Mouse (Mus musculus): ENCODE results near the gene Scarb1. TPM values are rescaled to one million over a fixed set of nuclear protein-coding genes. Genes with fewer than 3 reads are reported as not detected.

Gene Scarb1
- polyA plus RNA-seq, 1 experiment from 2014 or later, result 74.3 TPM

- peaks cover 22% of the 10 kb centered on the region for H3K36me3 ChIP-seq
- 47% methylated on average over 6 of the region's 6 CpGs for WGBS
- peaks cover 14% of the 10 kb centered on the region for H3K4me1 ChIP-seq (replicated peaks)
- no peak overlapping the region for H3K4me3 ChIP-seq
- no peaks in the 10 kb centered on the region for H3K27me3 ChIP-seq (replicated peaks)
- H3K9ac ChIP-seq, result no peak overlapping the region
- H3K4me2 ChIP-seq, result no peak overlapping the region
- peak; percentile 64; the same call in 1 of the 2 replicates for ATAC-seq (ENCODE audit: insufficient number of reproducible peaks, low FRiP score)
- peak overlapping the region; percentile 51 for H3K27ac ChIP-seq (ENCODE audit: poor library complexity, severe bottlenecking)
- H3K9me3 ChIP-seq (replicated peaks), result no peaks in the 10 kb centered on the region
Measured at GRCm38 (mm10) chr5:125382673-125383558, 42.0 kb upstream of the Scarb1 start.

GRCm38 (mm10) chr5:125381954-125382672 lies 41.2 kb upstream of the Scarb1 start:
- 72% methylated on average over 5 of the region's 5 CpGs for WGBS
- Histone ChIP-seq H3K27me3 (replicated peaks) (no peaks in the 10 kb centered on the region), H3K4me2 (no peak overlapping the region), H3K4me3 (no peak overlapping the region), H3K27ac (ENCODE audit: poor library complexity, severe bottlenecking) (no peak overlapping the region), H3K36me3 (peaks cover 22% of the 10 kb centered on the region), H3K9ac (no peak overlapping the region), H3K9me3 (replicated peaks) (no peaks in the 10 kb centered on the region), H3K4me1 (replicated peaks) (peaks cover 14% of the 10 kb centered on the region)
- ATAC-seq (ENCODE audit: insufficient number of reproducible peaks, low FRiP score), result no peak

- no peak for ATAC-seq (ENCODE audit: insufficient number of reproducible peaks, low FRiP score)
- H3K36me3 ChIP-seq, result 0 out of 2 replicates have a peak, but pooled peaks cover 4% of the 10 kb centered on the region
- peaks cover 6% of the 10 kb centered on the region; the same call in 1 of the 2 replicates for H3K9me3 ChIP-seq (replicated peaks)
- no peaks in the 10 kb centered on the region for H3K4me1 ChIP-seq (replicated peaks)
- no peak overlapping the region for H3K27ac ChIP-seq (ENCODE audit: poor library complexity, severe bottlenecking)
- WGBS, result 78% methylated on average over 5 of the region's 5 CpGs
- H3K4me3 ChIP-seq, result no peak overlapping the region
- H3K9ac ChIP-seq, result no peak overlapping the region
- H3K27me3 ChIP-seq (replicated peaks), result no peaks in the 10 kb centered on the region
- no peak overlapping the region for H3K4me2 ChIP-seq
Measured at GRCm38 (mm10) chr5:125378919-125379318, 38.0 kb upstream of the Scarb1 start.

GRCm38 (mm10) chr5:125377214-125377613 lies 36.3 kb upstream of the Scarb1 start:
- WGBS, result 62% methylated on average over 7 of the region's 7 CpGs
- Histone ChIP-seq H3K4me3 (no peak overlapping the region), H3K4me1 (replicated peaks) (no peaks in the 10 kb centered on the region), H3K9ac (no peak overlapping the region), H3K9me3 (replicated peaks) (peaks cover 8% of the 10 kb centered on the region; the same call in 1 of the 2 replicates), H3K4me2 (no peak overlapping the region), H3K27ac (ENCODE audit: poor library complexity, severe bottlenecking) (no peak overlapping the region), H3K27me3 (replicated peaks) (no peaks in the 10 kb centered on the region), H3K36me3 (no peaks in the 10 kb centered on the region)
- no peak for ATAC-seq (ENCODE audit: insufficient number of reproducible peaks, low FRiP score)

GRCm38 (mm10) chr5:125375871-125376270 lies 35.0 kb upstream of the Scarb1 start:
- no peak for ATAC-seq (ENCODE audit: insufficient number of reproducible peaks, low FRiP score)
- no peaks in the 10 kb centered on the region for H3K27me3 ChIP-seq (replicated peaks)
- peaks cover 11% of the 10 kb centered on the region; the same call in 1 of the 2 replicates for H3K9me3 ChIP-seq (replicated peaks)
- 81% methylated on average over 2 of the region's 2 CpGs for WGBS
- no peak overlapping the region for H3K9ac ChIP-seq
- no peak overlapping the region for H3K4me2 ChIP-seq
- H3K27ac ChIP-seq (ENCODE audit: poor library complexity, severe bottlenecking), result no peak overlapping the region
- no peaks in the 10 kb centered on the region for H3K36me3 ChIP-seq
- no peaks in the 10 kb centered on the region for H3K4me1 ChIP-seq (replicated peaks)
- H3K4me3 ChIP-seq, result no peak overlapping the region

GRCm38 (mm10) chr5:125372027-125372426 lies 31.1 kb upstream of the Scarb1 start:
- H3K27me3 ChIP-seq (replicated peaks), result no peaks in the 10 kb centered on the region
- H3K4me2 ChIP-seq, result no peak overlapping the region
- 56% methylated on average over 4 of the region's 4 CpGs for WGBS
- no peak overlapping the region for H3K27ac ChIP-seq (ENCODE audit: poor library complexity, severe bottlenecking)
- H3K4me1 ChIP-seq (replicated peaks), result no peaks in the 10 kb centered on the region
- no peaks in the 10 kb centered on the region for H3K36me3 ChIP-seq
- H3K9me3 ChIP-seq (replicated peaks), result peaks cover 11% of the 10 kb centered on the region; the same call in 1 of the 2 replicates
- no peak overlapping the region for H3K4me3 ChIP-seq
- no peak for ATAC-seq (ENCODE audit: insufficient number of reproducible peaks, low FRiP score)
- no peak overlapping the region for H3K9ac ChIP-seq

- H3K9ac ChIP-seq, result no peak overlapping the region
- H3K27me3 ChIP-seq (replicated peaks), result no peaks in the 10 kb centered on the region
- no peak overlapping the region for H3K4me2 ChIP-seq
- H3K9me3 ChIP-seq (replicated peaks), result peaks cover 11% of the 10 kb centered on the region
- H3K36me3 ChIP-seq, result no peaks in the 10 kb centered on the region
- H3K4me1 ChIP-seq (replicated peaks), result no peaks in the 10 kb centered on the region
- no peak for ATAC-seq (ENCODE audit: insufficient number of reproducible peaks, low FRiP score)
- 63% methylated on average over 7 of the region's 7 CpGs for WGBS
- no peak overlapping the region for H3K4me3 ChIP-seq
- H3K27ac ChIP-seq (ENCODE audit: poor library complexity, severe bottlenecking), result no peak overlapping the region
Measured at GRCm38 (mm10) chr5:125370950-125371693, 30.2 kb upstream of the Scarb1 start.

- 2% methylated on average over 4 of the region's 4 CpGs for WGBS
- H3K27ac ChIP-seq (ENCODE audit: poor library complexity, severe bottlenecking), result no peak overlapping the region
- H3K4me2 ChIP-seq, result no peak overlapping the region
- H3K9ac ChIP-seq, result no peak overlapping the region
- H3K4me3 ChIP-seq, result no peak overlapping the region
- peaks cover 7% of the 10 kb centered on the region for H3K9me3 ChIP-seq (replicated peaks)
- no peak for ATAC-seq (ENCODE audit: insufficient number of reproducible peaks, low FRiP score)
- H3K4me1 ChIP-seq (replicated peaks), result no peaks in the 10 kb centered on the region
- no peaks in the 10 kb centered on the region for H3K27me3 ChIP-seq (replicated peaks)
- H3K36me3 ChIP-seq, result no peaks in the 10 kb centered on the region
Measured at GRCm38 (mm10) chr5:125368568-125368967, 27.7 kb upstream of the Scarb1 start.

- Histone ChIP-seq H3K4me2 (no peak overlapping the region), H3K36me3 (no peaks in the 10 kb centered on the region), H3K4me3 (no peak overlapping the region), H3K9me3 (replicated peaks) (peaks cover 6% of the 10 kb centered on the region), H3K9ac (no peak overlapping the region), H3K4me1 (replicated peaks) (no peaks in the 10 kb centered on the region), H3K27me3 (replicated peaks) (no peaks in the 10 kb centered on the region), H3K27ac (ENCODE audit: poor library complexity, severe bottlenecking) (no peak overlapping the region)
- no peak for ATAC-seq (ENCODE audit: insufficient number of reproducible peaks, low FRiP score)
- 73% methylated on average over 5 of the region's 5 CpGs for WGBS
Measured at GRCm38 (mm10) chr5:125368156-125368555, 27.3 kb upstream of the Scarb1 start.

- no peaks in the 10 kb centered on the region for H3K36me3 ChIP-seq
- no peak for ATAC-seq (ENCODE audit: insufficient number of reproducible peaks, low FRiP score)
- H3K9me3 ChIP-seq (replicated peaks), result peaks cover 4% of the 10 kb centered on the region; the same call in 1 of the 2 replicates
- no peak overlapping the region for H3K4me3 ChIP-seq
- no peaks in the 10 kb centered on the region for H3K4me1 ChIP-seq (replicated peaks)
- no peak overlapping the region for H3K4me2 ChIP-seq
- no peak overlapping the region for H3K27ac ChIP-seq (ENCODE audit: poor library complexity, severe bottlenecking)
- no peak overlapping the region for H3K9ac ChIP-seq
- WGBS, result 59% methylated on average over 4 of the region's 4 CpGs
- no peaks in the 10 kb centered on the region for H3K27me3 ChIP-seq (replicated peaks)
Measured at GRCm38 (mm10) chr5:125364851-125365429, 24.0 kb upstream of the Scarb1 start.

Measured in heart, embryonic 12.5 days (tissue).